Mouse (Mus musculus): ENCODE measurements around the gene Nat8l. TPM values are rescaled to one million over a fixed set of nuclear protein-coding genes. Genes with fewer than 3 reads are reported as not detected.
"Not testable (repeated sequence)": the region's sequence is repeated elsewhere in the genome, so short reads cannot be mapped to it uniquely, and the experiment has no call there.

The Nat8l gene
- 3.0 and 3.8 TPM in 2 replicates for polyA plus RNA-seq (2015; fragmentation: Nextera tagmentation; extraction: Ambion mirVana)

GRCm38 (mm10) chr5:33995843-33996693 is at the start of gene Nat8l:
Gene Nat8l (plus strand): TSS chr5:33995984.
- Histone ChIP-seq H3K4me2 (replicated peaks) (peak within 1 kb of the TSS; percentile 85), H3K27me3 (0 out of 2 replicates have a peak, but pooled peaks cover 6% of the 10 kb centered on the region), H3K9ac (replicated peaks) (peak within 1 kb of the TSS; percentile 90), H3K4me1 (replicated peaks) (peaks cover 41% of the 10 kb centered on the region), H3K36me3 (peaks cover 14% of the 10 kb centered on the region), H3K27ac (peak within 1 kb of the TSS; percentile 99), H3K9me3 (no peaks in the 10 kb centered on the region), H3K4me3 (replicated peaks) (peak within 1 kb of the TSS; percentile 90)
- under 1% methylated on average over 89 of the region's 90 CpGs for WGBS
- peak; percentile 90 for ATAC-seq

GRCm38 (mm10) chr5:33947035-33947434 is 48.7 kb upstream of the Nat8l start:
- H3K4me1 ChIP-seq (replicated peaks); H3K4me3 ChIP-seq (replicated peaks); ATAC-seq; H3K27ac ChIP-seq; H3K9ac ChIP-seq (replicated peaks); H3K4me2 ChIP-seq (replicated peaks); H3K27me3 ChIP-seq: not testable (repeated sequence)
- Histone ChIP-seq H3K9me3 (peaks cover 11% of the 10 kb centered on the region), H3K36me3 (peaks cover 12% of the 10 kb centered on the region)
- WGBS: 88% methylated on average over 16 of the region's 16 CpGs

- 54% methylated on average over 4 of the region's 4 CpGs for WGBS
- ATAC-seq: no peak
- Histone ChIP-seq H3K4me1 (replicated peaks) (no peaks in the 10 kb centered on the region), H3K9me3 (peaks cover 11% of the 10 kb centered on the region), H3K4me2 (replicated peaks) (no peak overlapping the region), H3K9ac (replicated peaks) (no peak overlapping the region), H3K4me3 (replicated peaks) (no peak overlapping the region), H3K27me3 (no peaks in the 10 kb centered on the region), H3K27ac (0 out of 2 replicates have a peak overlapping the region, but pooled peaks have one; percentile 19), H3K36me3 (peaks cover 12% of the 10 kb centered on the region)
These were observed 47.5 kb upstream of the Nat8l start for GRCm38 (mm10) chr5:33948314-33948713.

- Histone ChIP-seq H3K9me3 (peaks cover 13% of the 10 kb centered on the region), H3K4me3 (replicated peaks) (peak overlapping the region; percentile 5), H3K4me1 (replicated peaks) (no peaks in the 10 kb centered on the region), H3K27ac (no peak overlapping the region), H3K27me3 (no peaks in the 10 kb centered on the region), H3K36me3 (no peaks in the 10 kb centered on the region), H3K4me2 (replicated peaks) (peak overlapping the region; percentile 27; the same call in 1 of the 2 replicates), H3K9ac (replicated peaks) (no peak overlapping the region)
- ATAC-seq: 0 out of 2 replicates have a peak, but pooled peaks have one; percentile 14
- WGBS: 81% methylated on average over 16 of the region's 17 CpGs
These were observed 42.2 kb upstream of the Nat8l start for GRCm38 (mm10) chr5:33953471-33954185.

GRCm38 (mm10) chr5:33954354-33954753 is 41.4 kb upstream of the Nat8l start:
- peak overlapping the region; percentile 27; the same call in 1 of the 2 replicates for H3K4me2 ChIP-seq (replicated peaks)
- no peaks in the 10 kb centered on the region for H3K27me3 ChIP-seq
- H3K9ac ChIP-seq (replicated peaks): no peak overlapping the region
- 28% methylated on average over 10 of the region's 10 CpGs for WGBS
- H3K4me1 ChIP-seq (replicated peaks): no peaks in the 10 kb centered on the region
- H3K4me3 ChIP-seq (replicated peaks): peak overlapping the region; percentile 5; the same call in 1 of the 2 replicates
- ATAC-seq: peak; percentile 86
- H3K9me3 ChIP-seq: peaks cover 13% of the 10 kb centered on the region
- H3K36me3 ChIP-seq: no peaks in the 10 kb centered on the region
- H3K27ac ChIP-seq: no peak overlapping the region

- ATAC-seq: no peak
- Histone ChIP-seq H3K4me3 (replicated peaks) (no peak overlapping the region), H3K4me2 (replicated peaks) (no peak overlapping the region), H3K27ac (no peak overlapping the region), H3K27me3 (no peaks in the 10 kb centered on the region), H3K4me1 (replicated peaks) (no peaks in the 10 kb centered on the region), H3K9me3 (peaks cover 13% of the 10 kb centered on the region), H3K36me3 (no peaks in the 10 kb centered on the region), H3K9ac (replicated peaks) (no peak overlapping the region)
- 95% methylated on average over 4 of the region's 4 CpGs for WGBS
These were observed 39.9 kb upstream of the Nat8l start for GRCm38 (mm10) chr5:33955868-33956267.

- no peak overlapping the region for H3K4me3 ChIP-seq (replicated peaks)
- H3K36me3 ChIP-seq: no peaks in the 10 kb centered on the region
- no peak for ATAC-seq
- no peaks in the 10 kb centered on the region for H3K4me1 ChIP-seq (replicated peaks)
- H3K9ac ChIP-seq (replicated peaks): no peak overlapping the region
- no peaks in the 10 kb centered on the region for H3K27me3 ChIP-seq
- WGBS: 80% methylated on average over 4 of the region's 4 CpGs
- H3K4me2 ChIP-seq (replicated peaks): no peak overlapping the region
- H3K27ac ChIP-seq: no peak overlapping the region
- peaks cover 1% of the 10 kb centered on the region; the same call in 1 of the 2 replicates for H3K9me3 ChIP-seq
These were observed 36.4 kb upstream of the Nat8l start for GRCm38 (mm10) chr5:33959382-33959781.

- Histone ChIP-seq H3K4me2 (replicated peaks) (no peak overlapping the region), H3K36me3 (peaks cover 4% of the 10 kb centered on the region; the same call in 1 of the 2 replicates), H3K4me3 (replicated peaks) (no peak overlapping the region), H3K27me3 (no peaks in the 10 kb centered on the region), H3K27ac (no peak overlapping the region), H3K9ac (replicated peaks) (no peak overlapping the region), H3K9me3 (no peaks in the 10 kb centered on the region), H3K4me1 (replicated peaks) (no peaks in the 10 kb centered on the region)
- WGBS: 63% methylated on average over 2 of the region's 2 CpGs
- ATAC-seq: no peak
These were observed 21.0 kb upstream of the Nat8l start for GRCm38 (mm10) chr5:33974736-33975135.

- Histone ChIP-seq H3K4me3 (replicated peaks) (no peak overlapping the region), H3K27ac (no peak overlapping the region), H3K4me1 (replicated peaks) (peaks cover 2% of the 10 kb centered on the region), H3K9me3 (no peaks in the 10 kb centered on the region), H3K4me2 (replicated peaks) (no peak overlapping the region), H3K27me3 (no peaks in the 10 kb centered on the region), H3K36me3 (peaks cover 10% of the 10 kb centered on the region; the same call in 1 of the 2 replicates), H3K9ac (replicated peaks) (no peak overlapping the region)
- 41% methylated on average over 3 of the region's 3 CpGs for WGBS
- ATAC-seq: no peak
These were observed 19.5 kb upstream of the Nat8l start for GRCm38 (mm10) chr5:33976267-33976666.

- Histone ChIP-seq H3K4me1 (replicated peaks) (peaks cover 46% of the 10 kb centered on the region), H3K9me3 (no peaks in the 10 kb centered on the region), H3K27ac (peak overlapping the region; percentile 94), H3K27me3 (no peaks in the 10 kb centered on the region), H3K36me3 (peaks cover 25% of the 10 kb centered on the region), H3K4me2 (replicated peaks) (peak overlapping the region; percentile 81), H3K9ac (replicated peaks) (peak overlapping the region; percentile 94), H3K4me3 (replicated peaks) (peak overlapping the region; percentile 87)
- ATAC-seq: peak; percentile 65
- 3% methylated on average over 26 of the region's 26 CpGs for WGBS
These were observed 13.0 kb upstream of the Nat8l start for GRCm38 (mm10) chr5:33982731-33983259.

- under 1% methylated on average over 80 of the region's 88 CpGs for WGBS
- ATAC-seq: peak; percentile 89
- peaks cover 25% of the 10 kb centered on the region for H3K36me3 ChIP-seq
- H3K27me3 ChIP-seq: no peaks in the 10 kb centered on the region
- H3K27ac ChIP-seq: peak within 1 kb of the TSS; percentile 94
- H3K9me3 ChIP-seq: no peaks in the 10 kb centered on the region
- H3K4me1 ChIP-seq (replicated peaks): peaks cover 46% of the 10 kb centered on the region
- peak within 1 kb of the TSS; percentile 94 for H3K9ac ChIP-seq (replicated peaks)
- peak within 1 kb of the TSS; percentile 81 for H3K4me2 ChIP-seq (replicated peaks)
- peak within 1 kb of the TSS; percentile 87 for H3K4me3 ChIP-seq (replicated peaks)
These were observed 12.3 kb upstream of the Nat8l start, which contains the start of gene Gm1673 for GRCm38 (mm10) chr5:33983309-33984121. Gene Gm1673 (plus strand): TSS chr5:33983433.
